Comparison of ENCODE assay signal across 12 mouse cellular contexts in the genomic region with DNA sequence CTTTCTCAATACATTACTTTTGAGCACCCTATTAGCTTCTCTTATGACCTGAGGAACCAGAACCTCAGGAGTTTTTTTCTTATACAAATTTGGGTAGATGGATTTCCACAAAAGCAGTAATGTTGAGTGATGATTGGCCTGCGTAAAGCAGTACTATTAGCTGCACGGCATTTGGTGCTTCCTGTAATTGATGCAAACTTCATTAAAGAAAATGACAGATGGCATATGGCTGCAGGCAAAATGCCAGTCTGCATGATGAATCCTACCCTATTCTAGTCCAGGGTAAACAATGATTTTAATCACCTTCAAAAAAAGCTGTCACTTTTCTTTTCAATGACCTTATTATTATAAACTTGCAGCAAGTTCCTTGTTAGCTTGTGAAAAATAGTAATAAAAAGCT.
DNase-seq lines count a peak whose midpoint lies in the region; ATAC-seq lines count a peak whose summit lies in the region.
"Had no signal": no experiment of that assay in that cellular context is flagged by ENCODE, and none has a peak within 500 bp of the region (broad histone marks: within the 10 kb centered on the region; RNA-seq: fewer than 3 reads in every experiment).

No protein-coding gene starts in this region.

- no peak overlapping the region for H3K9ac ChIP-seq in midbrain, embryonic 13.5 days (replicated peaks)
- no peak overlapping the region for H3K9ac ChIP-seq in midbrain, embryonic 16.5 days (ENCODE audit: low read depth, low read length)
- H3K9ac ChIP-seq: limb, embryonic 12.5 days had no signal

- ATAC-seq in midbrain, embryonic 13.5 days, result peak; percentile 76
- no peak for ATAC-seq in midbrain, embryonic 16.5 days
- ATAC-seq: intestine, embryonic 16.5 days had no signal

- H3K27ac ChIP-seq in midbrain, embryonic 13.5 days, result no peak overlapping the region
- no peak overlapping the region for H3K27ac ChIP-seq in midbrain, embryonic 16.5 days (ENCODE audit: low read length)
- no peak overlapping the region for H3K27ac ChIP-seq in heart, embryonic 10.5 days
- H3K27ac ChIP-seq: limb, embryonic 12.5 days; stomach, postnatal 0 days had no signal

- 0 out of 2 replicates have a peak, but pooled peaks cover 4% of the 10 kb centered on the region for H3K4me1 ChIP-seq in midbrain, embryonic 13.5 days (replicated peaks)
- no peaks in the 10 kb centered on the region for H3K4me1 ChIP-seq in midbrain, embryonic 16.5 days (ENCODE audit: control insufficient read depth, insufficient read depth, low read length)
- H3K4me1 ChIP-seq in heart, embryonic 10.5 days, result no peaks in the 10 kb centered on the region
- H3K4me1 ChIP-seq: limb, embryonic 12.5 days had no signal

- H3K27me3 ChIP-seq in midbrain, embryonic 13.5 days, result no peaks in the 10 kb centered on the region
- H3K27me3 ChIP-seq in midbrain, embryonic 16.5 days (ENCODE audit: control insufficient read depth, insufficient read depth, low read depth, low read length), result no peaks in the 10 kb centered on the region
- no peaks in the 10 kb centered on the region for H3K27me3 ChIP-seq in heart, embryonic 10.5 days (ENCODE audit: insufficient read depth, poor library complexity, severe bottlenecking)
- H3K27me3 ChIP-seq: limb, embryonic 12.5 days had no signal

- H3K9me3 ChIP-seq in midbrain, embryonic 13.5 days, result peaks cover 8% of the 10 kb centered on the region; the same call in 1 of the 2 replicates
- H3K9me3 ChIP-seq in midbrain, embryonic 16.5 days (replicated peaks; ENCODE audit: control insufficient read depth, low read length, poor library complexity, severe bottlenecking), result peaks cover 4% of the 10 kb centered on the region; the same call in 1 of the 2 replicates
- peaks cover 3% of the 10 kb centered on the region; the same call in 1 of the 2 replicates for H3K9me3 ChIP-seq in heart, embryonic 10.5 days

- H3K36me3 ChIP-seq in midbrain, embryonic 13.5 days, result no peaks in the 10 kb centered on the region
- H3K36me3 ChIP-seq in midbrain, embryonic 16.5 days (ENCODE audit: control insufficient read depth, insufficient read depth, low read length), result no peaks in the 10 kb centered on the region
- H3K36me3 ChIP-seq in heart, embryonic 10.5 days, result no peaks in the 10 kb centered on the region; the same call in 1 of the 2 replicates
- H3K36me3 ChIP-seq: limb, embryonic 12.5 days had no signal

- peak; percentile 55 to 77 for DNase-seq in cerebellum, postnatal 25 days
- DNase-seq in layer of hippocampus, adult 18-20 months (ENCODE audit: low spot score in 2 of 2), result peak; percentile 21 to 57
- DNase-seq in retina, postnatal 1 day, result peak; percentile 71
- DNase-seq in embryo, embryonic 10.5 days (ENCODE audit: low spot score), result no peak
- no peak for DNase-seq in heart, embryonic 10.5 days (ENCODE audit: low spot score)
- no peak for DNase-seq in right cerebral cortex, postnatal 36 days (ENCODE audit: low spot score in 2 of 2)
- DNase-seq: kidney, postnatal 4 days had no signal

- H3K4me2 ChIP-seq in midbrain, embryonic 13.5 days (replicated peaks), result no peak overlapping the region
- H3K4me2 ChIP-seq in midbrain, embryonic 16.5 days (ENCODE audit: low read length), result no peak overlapping the region
- H3K4me2 ChIP-seq: limb, embryonic 12.5 days had no signal

- H3K4me3 ChIP-seq in midbrain, embryonic 13.5 days (replicated peaks), result no peak overlapping the region
- H3K4me3 ChIP-seq in midbrain, embryonic 16.5 days (ENCODE audit: low read depth, low read length), result no peak overlapping the region
- no peak overlapping the region for H3K4me3 ChIP-seq in heart, embryonic 10.5 days
- H3K4me3 ChIP-seq: limb, embryonic 12.5 days had no signal

- 49% methylated on average over 2 of the region's 2 CpGs for WGBS in midbrain, embryonic 13.5 days
- whole genome bisulfite sequencing in midbrain, embryonic 16.5 days, result 46% methylated on average over 2 of the region's 2 CpGs
- 75% methylated on average over 2 of the region's 2 CpGs for WGBS in heart, embryonic 10.5 days

Comparison
In these comparisons a context has a peak if more than half of its experiments do, and no peak if none do; other contexts are left out.
1. DNase-seq: peak in cerebellum, postnatal 25 days (2 of 2), layer of hippocampus, adult 18-20 months (2 of 2) and retina, postnatal 1 day (single experiment); none in embryo, embryonic 10.5 days (single experiment), heart, embryonic 10.5 days (single experiment) and right cerebral cortex, postnatal 36 days (0 of 2).